Mouse (Mus musculus): ENCODE measurements around the gene Mvp. TPM values are rescaled to one million over a fixed set of nuclear protein-coding genes. Genes with fewer than 3 reads are reported as not detected.

Mvp gene
- polyA plus RNA-seq, 1 experiment = 32.2 TPM

DNA sequence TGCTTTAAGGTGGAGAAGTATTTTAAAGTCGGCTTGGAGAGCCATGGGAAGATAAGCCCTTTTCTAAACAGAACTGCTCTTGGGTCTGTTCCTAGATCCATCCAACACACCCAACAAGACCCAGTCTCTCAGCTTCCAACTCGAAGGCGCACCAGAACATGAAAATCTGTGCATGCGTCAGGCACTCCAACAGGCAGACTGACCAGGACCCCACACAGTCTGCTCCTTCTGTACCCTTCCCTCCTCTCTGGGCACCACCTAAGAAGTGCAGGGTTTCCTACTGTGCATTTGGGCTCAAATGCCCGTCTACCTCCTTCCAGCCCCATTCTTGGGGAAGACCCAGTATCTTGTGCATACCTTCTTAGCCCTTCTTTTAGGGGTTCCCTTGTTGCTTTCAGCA is 6.1 kb upstream of the Mvp start:
- Histone ChIP-seq H3K27ac (ENCODE audit: insufficient read depth, low read length) (no peak overlapping the region), H3K4me3 (ENCODE audit: insufficient read depth, low read length) (peak overlapping the region; percentile 29), H3K4me1 (ENCODE audit: control insufficient read depth, insufficient read depth, low read length) (peaks cover 8% of the 10 kb centered on the region; the same call in 1 of the 2 replicates)
- TF ChIP-seq CTCF (IDR thresholded peaks at IDR 0.05; ENCODE audit: borderline replicate concordance, insufficient read depth, low read length) (no peak), POLR2A (IDR thresholded peaks at IDR 0.05; ENCODE audit: low read depth, low read length) (no peak)

DNA sequence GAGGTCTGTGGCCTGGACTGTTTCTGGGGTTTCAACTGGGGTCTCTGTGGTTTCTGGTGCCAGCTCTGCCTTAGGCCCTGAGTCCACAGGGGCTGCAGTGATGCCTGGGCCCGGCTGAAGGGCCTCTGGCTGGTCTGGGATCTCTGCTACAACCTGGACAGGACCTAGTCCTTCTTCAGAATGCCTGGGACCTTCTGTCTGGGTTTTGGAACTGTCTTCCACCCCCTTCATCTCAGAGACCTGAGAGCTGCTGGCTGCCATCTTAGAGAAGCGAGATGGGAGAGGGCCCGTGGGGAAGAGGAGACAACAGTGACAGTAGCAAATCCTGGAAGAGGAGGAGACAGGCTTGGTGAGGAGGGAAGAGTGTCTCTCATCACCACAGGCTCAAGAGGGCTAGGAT is 5.6 kb upstream of the Mvp start:
- no peak for TF ChIP-seq CTCF (IDR thresholded peaks at IDR 0.05; ENCODE audit: borderline replicate concordance, insufficient read depth, low read length)
- TF ChIP-seq POLR2A (IDR thresholded peaks at IDR 0.05; ENCODE audit: low read depth, low read length) = no peak
- H3K4me1 ChIP-seq (ENCODE audit: control insufficient read depth, insufficient read depth, low read length) = peaks cover 8% of the 10 kb centered on the region; the same call in 1 of the 2 replicates
- no peak overlapping the region for H3K27ac ChIP-seq (ENCODE audit: insufficient read depth, low read length)
- peak overlapping the region; percentile 29 for H3K4me3 ChIP-seq (ENCODE audit: insufficient read depth, low read length)

DNA sequence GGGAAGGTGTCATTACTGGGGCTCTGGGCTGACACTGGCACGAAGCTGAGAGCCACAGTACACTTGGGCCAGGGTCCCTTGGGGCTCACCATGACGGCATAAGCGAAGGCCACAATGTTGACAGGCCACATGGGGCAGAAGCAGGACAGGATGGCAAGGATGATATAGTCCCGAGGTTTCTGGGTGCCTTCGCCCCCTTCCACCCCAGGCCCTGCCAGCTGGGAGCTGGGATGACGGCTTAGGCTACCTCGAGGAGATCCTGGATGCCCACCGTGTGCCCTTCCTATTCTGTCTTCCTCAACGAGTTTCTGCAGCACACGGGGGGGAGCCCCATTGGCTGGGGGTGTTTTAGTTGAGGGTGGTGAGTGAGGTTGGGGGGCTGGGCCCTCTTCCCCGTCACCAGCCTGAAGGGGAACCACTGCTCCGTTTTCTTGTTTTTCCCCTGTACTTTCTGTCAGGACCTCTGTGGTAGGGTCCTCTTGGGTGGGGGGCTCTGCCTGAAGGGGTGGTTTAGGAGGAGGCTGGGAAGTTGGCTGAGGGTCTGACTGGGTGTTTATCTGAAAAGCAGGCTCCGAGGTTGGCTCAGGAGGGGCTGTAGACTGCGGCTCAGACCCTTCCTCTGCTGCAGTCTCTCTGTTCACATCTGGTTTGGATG is 5.0 kb upstream of the Mvp start:
- Histone ChIP-seq H3K4me3 (ENCODE audit: insufficient read depth, low read length) (no peak overlapping the region), H3K27ac (ENCODE audit: insufficient read depth, low read length) (no peak overlapping the region), H3K4me1 (ENCODE audit: control insufficient read depth, insufficient read depth, low read length) (peaks cover 8% of the 10 kb centered on the region; the same call in 1 of the 2 replicates)
- TF ChIP-seq CTCF (IDR thresholded peaks at IDR 0.05; ENCODE audit: borderline replicate concordance, insufficient read depth, low read length) = no peak
- TF ChIP-seq POLR2A (IDR thresholded peaks at IDR 0.05; ENCODE audit: low read depth, low read length) = no peak

- H3K4me3 ChIP-seq (ENCODE audit: insufficient read depth, low read length) = no peak overlapping the region
Observed at GRCm38 (mm10) chr7:127018416-127019305, 4.2 kb upstream of the Mvp start.

GRCm38 (mm10) chr7:127017950-127018345 is 3.5 kb upstream of the Mvp start:
- H3K4me3 ChIP-seq (ENCODE audit: insufficient read depth, low read length) = no peak overlapping the region
- H3K4me1 ChIP-seq (ENCODE audit: control insufficient read depth, insufficient read depth, low read length) = peaks cover 6% of the 10 kb centered on the region; the same call in 1 of the 2 replicates
- no peak for TF ChIP-seq POLR2A (IDR thresholded peaks at IDR 0.05; ENCODE audit: low read depth, low read length)
- TF ChIP-seq CTCF (IDR thresholded peaks at IDR 0.05; ENCODE audit: borderline replicate concordance, insufficient read depth, low read length) = no peak
- no peak overlapping the region for H3K27ac ChIP-seq (ENCODE audit: insufficient read depth, low read length)

More at GRCm38 (mm10) chr7:127018416-127019305, 4.2 kb upstream of the Mvp start:
- TF ChIP-seq POLR2A (IDR thresholded peaks at IDR 0.05; ENCODE audit: low read depth, low read length) (no peak), CTCF (IDR thresholded peaks at IDR 0.05; ENCODE audit: borderline replicate concordance, insufficient read depth, low read length) (no peak)
- H3K4me1 ChIP-seq (ENCODE audit: control insufficient read depth, insufficient read depth, low read length) = peaks cover 7% of the 10 kb centered on the region; the same call in 1 of the 2 replicates
- no peak overlapping the region for H3K27ac ChIP-seq (ENCODE audit: insufficient read depth, low read length)

GRCm38 (mm10) chr7:127016971-127017949 is 2.8 kb upstream of the Mvp start, which contains the start of gene Pagr1a:
TSS of gene Pagr1a (minus strand) at chr7:127017352.
- TF ChIP-seq CTCF (IDR thresholded peaks at IDR 0.05; ENCODE audit: borderline replicate concordance, insufficient read depth, low read length) (peak; percentile 55; the same call in 1 of the 2 replicates), POLR2A (IDR thresholded peaks at IDR 0.05; ENCODE audit: low read depth, low read length) (peak; percentile 76)
- peak within 1 kb of the TSS; percentile 85 for H3K27ac ChIP-seq (ENCODE audit: insufficient read depth, low read length)
- peaks cover 8% of the 10 kb centered on the region for H3K4me1 ChIP-seq (ENCODE audit: control insufficient read depth, insufficient read depth, low read length)
- H3K4me3 ChIP-seq (ENCODE audit: insufficient read depth, low read length) = peak within 1 kb of the TSS; percentile 73

DNA sequence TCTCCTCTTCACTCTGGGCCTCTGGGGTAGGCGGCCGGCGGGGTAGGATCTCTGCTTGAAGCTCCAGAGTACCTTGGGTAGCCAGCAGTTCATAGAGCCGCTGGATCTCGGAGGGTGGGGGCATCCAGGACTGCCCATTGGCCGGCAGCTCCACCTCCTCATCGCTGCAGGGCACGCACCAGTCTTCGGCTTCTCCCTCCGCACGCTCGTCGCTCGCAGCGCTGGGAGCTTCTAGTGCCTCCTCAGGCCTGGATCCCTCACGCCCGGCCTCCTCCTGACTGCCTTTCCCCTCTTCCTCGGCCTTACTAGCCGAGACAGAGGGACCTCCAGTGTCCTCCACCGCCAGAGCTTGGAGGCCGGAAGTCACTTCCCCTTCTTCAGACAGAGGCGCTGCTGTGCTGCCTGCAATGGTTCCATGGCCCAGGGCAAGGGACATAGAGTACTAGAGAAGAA is 2.1 kb upstream of the Mvp start:
- H3K4me3 ChIP-seq (ENCODE audit: insufficient read depth, low read length) = peak overlapping the region; percentile 73
- peak overlapping the region; percentile 85 for H3K27ac ChIP-seq (ENCODE audit: insufficient read depth, low read length)
- peaks cover 2% of the 10 kb centered on the region; the same call in 1 of the 2 replicates for H3K4me1 ChIP-seq (ENCODE audit: control insufficient read depth, insufficient read depth, low read length)
- TF ChIP-seq CTCF (IDR thresholded peaks at IDR 0.05; ENCODE audit: borderline replicate concordance, insufficient read depth, low read length) (no peak), POLR2A (IDR thresholded peaks at IDR 0.05; ENCODE audit: low read depth, low read length) (peak; percentile 87; the same call in 1 of the 2 replicates)

DNA sequence TGATC is 1.9 kb upstream of the Mvp start, which contains the start of gene Pagr1b:
TSS of gene Pagr1b (minus strand) at position 4 of the 5 bp plus-strand sequence.
- H3K4me1 ChIP-seq (ENCODE audit: control insufficient read depth, insufficient read depth, low read length) = peaks cover 2% of the 10 kb centered on the region; the same call in 1 of the 2 replicates
- no peak for TF ChIP-seq CTCF (IDR thresholded peaks at IDR 0.05; ENCODE audit: borderline replicate concordance, insufficient read depth, low read length)
- TF ChIP-seq POLR2A (IDR thresholded peaks at IDR 0.05; ENCODE audit: low read depth, low read length) = no peak
- peak within 1 kb of the TSS; percentile 85 for H3K27ac ChIP-seq (ENCODE audit: insufficient read depth, low read length)

GRCm38 (mm10) chr7:127016081-127016480 is 1.7 kb upstream of the Mvp start:
- Histone ChIP-seq H3K4me1 (ENCODE audit: control insufficient read depth, insufficient read depth, low read length) (peaks cover 2% of the 10 kb centered on the region; the same call in 1 of the 2 replicates), H3K4me3 (ENCODE audit: insufficient read depth, low read length) (peak overlapping the region; percentile 73), H3K27ac (ENCODE audit: insufficient read depth, low read length) (peak overlapping the region; percentile 85)
- TF ChIP-seq POLR2A (IDR thresholded peaks at IDR 0.05; ENCODE audit: low read depth, low read length) = no peak; the same call in 1 of the 2 replicates
- TF ChIP-seq CTCF (IDR thresholded peaks at IDR 0.05; ENCODE audit: borderline replicate concordance, insufficient read depth, low read length) = no peak

More for the DNA sequence above, 1.9 kb upstream of the Mvp start, which contains the start of gene Pagr1b:
- peak within 1 kb of the TSS; percentile 73 for H3K4me3 ChIP-seq (ENCODE audit: insufficient read depth, low read length)
